Mouse (Mus musculus): ENCODE measurements at regions not wholly inside any gene's neighbourhood (a gene's known extent, or its start where the extent isn't known, plus 50 kb on each side); places are given as distances from the start of the nearest gene placed in this dataset.
A peak's percentile ranks its signal among the peaks of the same experiment; 100 is the strongest.

GRCm38 (mm10) chr2:46986689-46987088 is 1827.2 kb upstream of the Acvr2a start:
- Histone ChIP-seq H3K9me3 (replicated peaks; ENCODE audit: low read length) (no peaks in the 10 kb centered on the region), H3K4me2 (ENCODE audit: insufficient read depth, low read depth, poor library complexity, severe bottlenecking) (no peak overlapping the region), H3K79me2 (replicated peaks; ENCODE audit: control insufficient read depth, extremely low read depth, insufficient read depth, poor library complexity, severe bottlenecking) (no peaks in the 10 kb centered on the region), H3K4me1 (ENCODE audit: control insufficient read depth in 1 of 2, insufficient read depth in 2 of 2) (peaks cover 0 to 8% of the 10 kb centered on the region in 2 experiments; a peak in 2 of 4 replicates), H3K27ac (ENCODE audit: insufficient read depth, low read depth) (no peak overlapping the region), H3K4me3 (replicated peaks in 1 of 3; ENCODE audit: low read depth in 2 of 3, low read length in 2 of 3, poor library complexity in 1 of 3) (no peak overlapping the region), H3K36me3 (replicated peaks in 1 of 2; ENCODE audit: control insufficient read depth in 1 of 2, insufficient read depth in 1 of 2, low read length in 1 of 2) (no peaks in the 10 kb centered on the region), H3K9ac (ENCODE audit: insufficient read depth, low read depth) (no peak overlapping the region), H3K27me3 (replicated peaks) (no peaks in the 10 kb centered on the region)
- in situ Hi-C loops (cut with MboI; ENCODE audit: low pct_ligation_motif_present, low pct_unique_long_range_greater_than_20kb, low sequenced_read_pairs) (no loop called here), dilution Hi-C loops (cut with MboI; ENCODE audit: extremely low pct_ligation_motif_present, extremely low pct_unique_long_range_greater_than_20kb, low sequenced_read_pairs) (no loop called here)
- no peak for DNase-seq (ENCODE audit: extremely low read depth)
- TF ChIP-seq GABPA (IDR thresholded peaks at IDR 0.05; ENCODE audit: insufficient replicate concordance, low read depth, low read length) (no peak), UBTF (IDR thresholded peaks at IDR 0.05; ENCODE audit: low read depth, low read length) (no peak), EP300 (IDR thresholded peaks at IDR 0.05; ENCODE audit: low read length) (no peak), SMC3 (IDR thresholded peaks at IDR 0.05; ENCODE audit: low read depth, low read length) (no peak), USF2 (conservative IDR thresholded peaks at IDR 0.05; ENCODE audit: low read depth, low read length) (no peak), POLR2AphosphoS2 (IDR thresholded peaks at IDR 0.05; ENCODE audit: low read depth, low read length) (no peak), BHLHE40 (IDR thresholded peaks at IDR 0.05; ENCODE audit: low read depth, low read length) (no peak), TCF12 (IDR thresholded peaks at IDR 0.05; ENCODE audit: low read depth, low read length) (no peak), CHD2 (IDR thresholded peaks at IDR 0.05; ENCODE audit: low read length) (no peak), E2F4 (IDR thresholded peaks at IDR 0.05; ENCODE audit: insufficient replicate concordance, low read depth, low read length) (no peak), ETS1 (conservative IDR thresholded peaks at IDR 0.05; ENCODE audit: low read depth, low read length) (no peak), IRF4 (IDR thresholded peaks at IDR 0.05; ENCODE audit: low read depth, low read length) (no peak), JUN (IDR thresholded peaks at IDR 0.05; ENCODE audit: insufficient read depth, low read depth, low read length) (no peak), KAT2A (IDR thresholded peaks at IDR 0.05; ENCODE audit: insufficient replicate concordance, low read length) (no peak), MYC (IDR thresholded peaks at IDR 0.05; ENCODE audit: low read depth, low read length) (no peak), NELFE (IDR thresholded peaks at IDR 0.05; ENCODE audit: low read depth, low read length) (no peak)

DNA sequence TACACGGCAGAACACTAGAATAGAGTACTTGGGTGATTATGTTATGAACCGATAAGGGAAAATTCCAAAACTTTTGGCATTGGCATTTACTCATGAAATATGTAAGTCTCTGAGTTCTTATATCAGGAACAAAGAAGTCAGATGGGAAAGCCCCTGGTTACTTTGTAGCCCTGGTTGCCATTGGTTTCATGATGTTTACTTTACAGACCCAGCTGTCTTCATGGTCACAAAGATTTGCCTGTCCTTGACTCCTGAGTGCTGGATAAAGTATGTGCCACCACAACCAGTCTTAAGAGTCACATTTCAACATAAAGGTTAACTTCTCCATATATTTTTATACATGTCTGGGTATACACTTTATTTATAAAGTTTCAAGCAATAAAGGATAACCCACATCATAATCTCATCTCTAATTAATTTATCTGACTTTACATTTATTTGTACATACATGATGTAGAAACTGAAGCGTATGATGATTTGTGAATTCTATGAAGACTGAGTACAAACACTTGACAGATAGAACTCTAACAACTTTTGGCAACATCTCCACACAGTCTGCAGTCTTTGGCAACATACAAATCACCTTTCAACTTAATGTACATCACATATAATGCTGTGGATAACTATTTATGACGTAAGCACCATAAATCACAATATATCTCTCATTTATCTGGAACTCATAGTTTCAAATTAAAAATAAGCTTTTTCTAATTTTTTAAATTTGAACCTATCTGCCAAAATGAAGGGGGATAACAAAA is 1827.8 kb upstream of the Acvr2a start:
- no peak overlapping the region for H3K4me2 ChIP-seq (ENCODE audit: insufficient read depth, low read depth, poor library complexity, severe bottlenecking)
- in situ Hi-C loops (cut with MboI; ENCODE audit: low pct_ligation_motif_present, low pct_unique_long_range_greater_than_20kb, low sequenced_read_pairs) (no loop called here), dilution Hi-C loops (cut with MboI; ENCODE audit: extremely low pct_ligation_motif_present, extremely low pct_unique_long_range_greater_than_20kb, low sequenced_read_pairs) (no loop called here)
- no peak for TF ChIP-seq E2F4 (IDR thresholded peaks at IDR 0.05; ENCODE audit: insufficient replicate concordance, low read depth, low read length)
- TF ChIP-seq EP300 (IDR thresholded peaks at IDR 0.05; ENCODE audit: low read length) = peak; percentile 44
- H3K9me3 ChIP-seq (replicated peaks; ENCODE audit: low read length) = no peaks in the 10 kb centered on the region
- no peaks in the 10 kb centered on the region for H3K36me3 ChIP-seq (replicated peaks in 1 of 2; ENCODE audit: control insufficient read depth in 1 of 2, insufficient read depth in 1 of 2, low read length in 1 of 2)
- H3K9ac ChIP-seq (ENCODE audit: insufficient read depth, low read depth) = no peak overlapping the region
- no peak overlapping the region for H3K4me3 ChIP-seq (replicated peaks in 1 of 3; ENCODE audit: low read depth in 2 of 3, low read length in 2 of 3, poor library complexity in 1 of 3)
- peak; percentile 64 for DNase-seq (ENCODE audit: extremely low read depth)
- H3K27ac ChIP-seq (ENCODE audit: insufficient read depth, low read depth) = no peak overlapping the region
- H3K79me2 ChIP-seq (replicated peaks; ENCODE audit: control insufficient read depth, extremely low read depth, insufficient read depth, poor library complexity, severe bottlenecking) = no peaks in the 10 kb centered on the region
- peaks cover 0 to 8% of the 10 kb centered on the region in 2 experiments; a peak in 2 of 4 replicates for H3K4me1 ChIP-seq (ENCODE audit: control insufficient read depth in 1 of 2, insufficient read depth in 2 of 2)
- H3K27me3 ChIP-seq (replicated peaks) = no peaks in the 10 kb centered on the region
